Mouse (Mus musculus) cerebral cortex, adult 2 months (tissue): ENCODE measurements around the gene Nhlrc4.

ENCODE experiments used
- WGBS: fragments of 180-500 bp; shearing (Covaris S2); methylation state at CpG from one replicate; pipeline ENCODE4 v1.1.7; 2018; 5-methylcytosine and 5-hydroxymethylcytosine counted together

Gene Nhlrc4

DNA sequence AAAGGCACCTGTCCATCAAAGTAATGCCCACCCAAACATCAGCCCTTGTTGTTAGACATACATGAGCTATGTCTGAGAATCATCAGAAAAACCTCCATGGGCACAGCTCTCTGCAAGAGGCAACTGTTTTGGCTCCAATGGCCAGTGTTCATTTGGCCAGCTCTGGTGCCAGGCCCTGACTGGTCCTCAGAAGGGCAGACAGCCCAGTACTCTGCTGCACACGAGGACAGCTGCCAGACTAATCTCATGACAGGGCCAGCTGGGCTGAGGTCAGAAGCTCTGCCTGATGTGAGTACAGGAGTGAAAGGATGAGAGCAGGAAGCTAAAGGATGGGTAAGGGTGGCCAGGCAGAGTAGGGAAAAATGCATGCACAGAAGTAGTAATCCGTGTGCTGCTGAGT, 19.4 kb downstream of the Nhlrc4 start:
- 62% methylated on average over 2 of the region's 2 CpGs for WGBS

- WGBS = 64% methylated on average over 5 of the region's 5 CpGs
These were observed 22.6 kb downstream of the Nhlrc4 start for GRCm38 (mm10) chr17:25922120-25922519.

DNA sequence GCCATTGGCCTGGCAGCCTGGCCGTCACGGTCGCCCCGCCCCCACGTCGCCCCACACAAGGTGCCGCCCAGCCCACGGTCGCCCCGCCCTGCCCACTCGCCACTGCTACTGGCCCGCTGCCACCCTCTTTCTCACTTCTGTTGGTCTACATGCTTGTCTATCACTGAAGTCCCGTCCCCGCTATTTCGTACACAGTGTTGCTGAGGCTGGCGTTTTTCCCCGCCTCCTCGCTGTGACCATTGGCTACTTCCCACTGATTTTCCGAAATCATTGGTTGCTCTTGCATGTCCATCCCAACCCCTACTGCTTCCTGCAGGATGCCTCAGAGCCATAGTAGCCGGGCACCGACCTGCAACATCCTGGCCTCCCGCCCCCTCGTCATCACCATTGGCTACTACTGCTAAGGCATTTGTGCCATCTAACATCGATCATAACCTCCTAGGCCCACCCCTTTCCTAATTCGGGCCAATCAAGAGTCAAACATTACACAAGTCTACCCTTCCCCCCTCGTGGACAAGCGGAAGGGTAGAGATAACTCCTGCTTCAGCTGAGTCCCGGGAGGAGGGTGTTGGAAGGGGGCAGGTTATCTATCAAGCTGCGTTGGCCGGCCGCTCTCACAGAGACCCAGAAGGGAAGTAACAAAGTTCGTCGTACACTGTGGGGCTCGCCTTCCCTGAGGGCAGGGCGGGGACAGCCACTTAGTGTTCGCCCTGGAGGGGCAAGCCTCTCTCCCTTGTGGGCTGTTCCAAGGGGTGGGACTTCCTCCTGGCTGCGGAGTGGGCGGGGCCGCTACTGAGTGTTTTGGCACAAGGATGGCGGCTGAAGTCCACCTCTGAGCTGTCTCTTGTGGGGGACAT, 24.7 kb downstream of the Nhlrc4 start:
- under 1% methylated on average over 40 of the region's 40 CpGs for WGBS

- WGBS = 1% methylated on average over 70 of the region's 78 CpGs
These were observed 25.5 kb downstream of the Nhlrc4 start, which contains the start of gene Rab40c for GRCm38 (mm10) chr17:25919144-25919785. Gene Rab40c (minus strand): TSS chr17:25919727.

GRCm38 (mm10) chr17:25918037-25918750, 26.6 kb downstream of the Nhlrc4 start:
- 46% methylated on average over 9 of the region's 9 CpGs for WGBS

DNA sequence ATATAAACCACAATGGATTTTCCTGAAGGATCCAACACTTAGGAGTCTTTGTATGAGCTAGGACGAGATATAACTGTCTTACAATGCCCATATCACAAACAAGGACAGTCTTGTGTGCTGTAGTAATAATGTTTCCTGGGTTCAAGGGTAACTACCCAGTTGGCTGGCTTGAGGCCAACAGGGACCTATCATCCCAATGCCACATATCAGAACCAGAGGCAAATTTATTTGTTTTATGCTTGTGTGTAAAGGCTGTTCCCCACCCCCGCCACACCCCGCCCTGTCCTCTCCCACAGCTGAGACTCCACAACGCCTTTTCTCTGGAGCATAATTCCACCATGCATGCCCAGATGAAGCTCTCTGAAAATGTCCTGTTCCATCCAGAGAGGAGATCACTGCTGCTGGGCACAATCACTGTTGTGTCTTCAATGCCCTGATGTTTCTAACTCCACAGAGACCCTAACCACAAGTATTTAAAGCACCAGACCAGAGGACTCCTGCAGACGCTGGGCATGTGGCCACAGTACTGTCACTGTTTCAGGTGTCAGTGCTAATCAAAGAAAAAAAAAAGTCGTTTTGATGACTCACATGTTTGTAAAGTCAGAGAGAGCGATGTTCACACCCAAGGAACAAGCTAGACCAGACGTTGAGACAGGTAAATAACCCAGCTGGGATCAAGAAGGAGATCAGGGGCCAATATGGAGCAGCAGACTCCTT, 27.7 kb downstream of the Nhlrc4 start:
- WGBS = 57% methylated on average over 8 of the region's 8 CpGs

- WGBS = 39% methylated on average over 4 of the region's 4 CpGs
These were observed 30.5 kb downstream of the Nhlrc4 start for GRCm38 (mm10) chr17:25914295-25914694.

GRCm38 (mm10) chr17:25913877-25914275, 30.9 kb downstream of the Nhlrc4 start:
- 24% methylated on average over 1 of the region's 1 CpGs for WGBS

GRCm38 (mm10) chr17:25913186-25913876, 31.4 kb downstream of the Nhlrc4 start:
- WGBS = 39% methylated on average over 14 of the region's 14 CpGs

DNA sequence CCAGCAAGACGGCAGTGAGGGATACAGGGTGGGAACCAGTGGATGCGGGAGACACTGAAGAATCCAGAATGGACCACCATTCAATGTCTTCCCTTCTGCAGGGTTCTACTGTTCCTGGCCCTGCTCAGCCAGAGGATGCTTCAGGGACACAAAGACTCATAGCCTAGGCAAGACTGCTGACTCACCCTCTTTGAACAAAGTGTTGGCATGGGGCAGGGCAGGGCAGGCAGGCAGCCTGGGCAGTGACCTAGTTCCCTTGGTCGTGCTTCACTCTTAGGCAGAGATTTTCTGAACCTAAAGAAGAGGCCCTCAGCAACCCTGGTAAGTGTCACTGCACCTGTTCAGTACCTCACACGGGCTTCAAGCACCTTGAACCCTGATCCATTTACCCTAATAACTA, 32.9 kb downstream of the Nhlrc4 start:
- WGBS = 65% methylated on average over 4 of the region's 4 CpGs

GRCm38 (mm10) chr17:25907640-25908039, 37.1 kb downstream of the Nhlrc4 start:
- WGBS = 49% methylated on average over 2 of the region's 2 CpGs

GRCm38 (mm10) chr17:25903061-25903460, 41.7 kb downstream of the Nhlrc4 start:
- 78% methylated on average over 3 of the region's 3 CpGs for whole genome bisulfite sequencing

- 89% methylated on average over 1 of the region's 1 CpGs for WGBS
These were observed 44.6 kb downstream of the Nhlrc4 start for GRCm38 (mm10) chr17:25900193-25900592.

- WGBS = 71% methylated on average over 12 of the region's 12 CpGs
These were observed 48.9 kb downstream of the Nhlrc4 start for GRCm38 (mm10) chr17:25895891-25896290.

- 50% methylated on average over 2 of the region's 2 CpGs for WGBS
These were observed 49.3 kb downstream of the Nhlrc4 start for GRCm38 (mm10) chr17:25895415-25895814.

DNA sequence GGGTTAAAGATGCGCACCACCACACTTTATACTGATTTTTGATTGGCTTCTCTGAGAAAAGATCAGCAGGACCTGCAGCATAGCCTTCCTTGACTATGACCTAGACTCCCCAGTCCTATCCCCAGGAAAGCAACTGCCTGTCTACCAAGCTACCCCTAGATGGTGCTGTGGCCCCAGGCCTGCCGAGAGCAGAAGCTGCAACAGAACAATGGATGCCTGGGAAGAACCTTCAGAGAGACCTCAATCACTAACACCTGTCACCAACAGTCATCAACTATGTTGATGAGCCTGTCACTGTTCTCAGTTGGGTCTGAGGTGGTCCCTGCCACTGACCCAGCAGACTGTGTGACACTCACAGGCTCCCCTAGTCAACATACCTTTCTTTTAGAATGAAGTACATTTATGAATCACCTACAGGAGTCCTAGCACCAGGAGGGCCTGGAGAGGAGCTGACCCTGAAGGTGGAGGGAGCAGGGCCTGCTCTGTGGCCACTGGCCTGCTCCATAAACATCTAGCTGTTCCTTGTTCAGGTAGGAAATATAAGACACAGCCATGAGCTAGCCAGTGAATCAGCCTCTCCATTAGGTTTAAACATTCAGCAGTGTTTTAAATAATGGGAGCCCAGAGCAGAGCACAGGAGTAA, 50.7 kb downstream of the Nhlrc4 start:
- 40% methylated on average over 2 of the region's 2 CpGs for WGBS
